Mouse (Mus musculus) bone marrow macrophage, adult 2 months (primary cell): ENCODE measurements at regions not wholly inside any gene's neighbourhood (a gene's known extent, or its start where the extent isn't known, plus 50 kb on each side); places are given as distances from the start of the nearest gene placed in this dataset.

Experiments
- H3K27ac ChIP-seq: 2 replicates; pipeline ENCODE4 v1.5.1; 2012; ENCODE audit warnings: low read depth, low read length; ENCODE audit not compliant: insufficient read depth
- H3K4me1 ChIP-seq: 2 replicates; pipeline ENCODE4 v1.6.1; 2012; ENCODE audit warnings: low read length; ENCODE audit not compliant: control insufficient read depth, insufficient read depth
- H3K4me3 ChIP-seq: 2 replicates; pipeline ENCODE4 v1.5.1; 2012; ENCODE audit warnings: mild to moderate bottlenecking, low read length, moderate library complexity; ENCODE audit not compliant: insufficient read depth
- CTCF ChIP-seq: IDR thresholded peaks from 2 replicates; pipeline ENCODE4 v1.5.1; 2012; ENCODE audit warnings: low read depth, mild to moderate bottlenecking, low read length, moderate library complexity
- POLR2A ChIP-seq: IDR thresholded peaks from 2 replicates; pipeline ENCODE4 v1.6.1; 2012; ENCODE audit warnings: mild to moderate bottlenecking, low read depth, low read length, borderline replicate concordance

GRCm38 (mm10) chr13:35079685-35080084 is 52.8 kb upstream of the Eci2 start:
- no peak overlapping the region for H3K4me3 ChIP-seq
- no peak overlapping the region for H3K27ac ChIP-seq
- peaks cover 18% of the 10 kb centered on the region for H3K4me1 ChIP-seq
- TF ChIP-seq CTCF (no peak), POLR2A (no peak)

GRCm38 (mm10) chr13:35085386-35085785 is 58.5 kb upstream of the Eci2 start:
- H3K27ac ChIP-seq: no peak overlapping the region
- peaks cover 14% of the 10 kb centered on the region for H3K4me1 ChIP-seq
- TF ChIP-seq POLR2A (no peak), CTCF (no peak)
- no peak overlapping the region for H3K4me3 ChIP-seq

GRCm38 (mm10) chr13:35087246-35088040 is 60.5 kb upstream of the Eci2 start:
- H3K4me3 ChIP-seq: no peak overlapping the region
- peaks cover 8% of the 10 kb centered on the region for H3K4me1 ChIP-seq
- TF ChIP-seq POLR2A: no peak
- TF ChIP-seq CTCF: no peak
- no peak overlapping the region for H3K27ac ChIP-seq

- TF ChIP-seq POLR2A (no peak), CTCF (no peak)
- Histone ChIP-seq H3K4me1 (peaks cover 8% of the 10 kb centered on the region), H3K4me3 (no peak overlapping the region), H3K27ac (no peak overlapping the region)
Measured at GRCm38 (mm10) chr13:35091155-35091554, 64.3 kb upstream of the Eci2 start.

- Histone ChIP-seq H3K4me3 (no peak overlapping the region), H3K27ac (no peak overlapping the region), H3K4me1 (no peaks in the 10 kb centered on the region)
- TF ChIP-seq POLR2A (no peak), CTCF (no peak)
Measured at GRCm38 (mm10) chr13:35119782-35120181, 92.9 kb upstream of the Eci2 start.

GRCm38 (mm10) chr13:35129475-35129874 is 102.6 kb upstream of the Eci2 start:
- TF ChIP-seq POLR2A (no peak), CTCF (no peak)
- Histone ChIP-seq H3K4me3 (no peak overlapping the region), H3K27ac (no peak overlapping the region), H3K4me1 (peaks cover 8% of the 10 kb centered on the region)

- Histone ChIP-seq H3K4me3 (no peak overlapping the region), H3K27ac (no peak overlapping the region), H3K4me1 (peaks cover 8% of the 10 kb centered on the region)
- TF ChIP-seq CTCF: no peak
- TF ChIP-seq POLR2A: no peak
Measured at GRCm38 (mm10) chr13:35131272-35132185, 104.6 kb upstream of the Eci2 start.

GRCm38 (mm10) chr13:35151629-35152028 is 124.7 kb upstream of the Eci2 start:
- no peak overlapping the region for H3K27ac ChIP-seq
- no peak overlapping the region for H3K4me3 ChIP-seq
- no peaks in the 10 kb centered on the region for H3K4me1 ChIP-seq
- TF ChIP-seq CTCF (no peak), POLR2A (no peak)

- no peak overlapping the region for H3K4me3 ChIP-seq
- H3K4me1 ChIP-seq: peaks cover 4% of the 10 kb centered on the region; the same call in 1 of the 2 replicates
- no peak for TF ChIP-seq CTCF
- no peak for TF ChIP-seq POLR2A
- no peak overlapping the region for H3K27ac ChIP-seq
Measured at GRCm38 (mm10) chr13:35159456-35159855, 132.6 kb upstream of the Eci2 start.

GRCm38 (mm10) chr13:35160767-35161166 is 133.9 kb upstream of the Eci2 start:
- TF ChIP-seq POLR2A (no peak), CTCF (no peak)
- Histone ChIP-seq H3K4me1 (peaks cover 4% of the 10 kb centered on the region; the same call in 1 of the 2 replicates), H3K4me3 (no peak overlapping the region), H3K27ac (no peak overlapping the region)
